Mouse (Mus musculus): Measurements from ENCODE around the gene Siah1a. TPM values are rescaled to one million over a fixed set of nuclear protein-coding genes. Genes with fewer than 3 reads are reported as not detected.

Gene Siah1a
- total and polyA plus RNA-seq, 3 experiments: 5.9 to 11.1 (median 8.0) TPM

Other genes with a start within 250 kb of the Siah1a start
- not detected in 2 replicates for gene Abcc12, start 165.2 kb downstream of the Siah1a start, total RNA-seq (2012; rRNA removed)
- not detected in 2 replicates for gene Abcc12, start 165.2 kb downstream of the Siah1a start, total RNA-seq (2014; rRNA removed)
- not detected in 2 replicates for gene Abcc12, start 165.2 kb downstream of the Siah1a start, polyA plus RNA-seq (2012; ENCODE audit: insufficient read length, low read depth)
- gene Lonp2, start 121.9 kb downstream of the Siah1a start, total RNA-seq (2012; rRNA removed): 26.4 and 28.5 TPM in 2 replicates
- 24.6 and 25.6 TPM in 2 replicates for gene Lonp2, start 121.9 kb downstream of the Siah1a start, total RNA-seq (2014; rRNA removed)
- 26.9 and 27.8 TPM in 2 replicates for gene Lonp2, start 121.9 kb downstream of the Siah1a start, polyA plus RNA-seq (2012; ENCODE audit: insufficient read length, low read depth)
- 0.13 and 0.42 TPM in 2 replicates for gene Gm10638, start 235 bp downstream of the Siah1a start, total RNA-seq (2012; rRNA removed)
- not detected in 2 replicates for gene Gm10638, start 235 bp downstream of the Siah1a start, total RNA-seq (2014; rRNA removed)
- not detected in 2 replicates for gene Gm10638, start 235 bp downstream of the Siah1a start, polyA plus RNA-seq (2012; ENCODE audit: insufficient read length, low read depth)
- 12.8 and 12.9 TPM in 2 replicates for gene N4bp1, start 139.3 kb upstream of the Siah1a start, total RNA-seq (2012; rRNA removed)
- 12.2 and 12.3 TPM in 2 replicates for gene N4bp1, start 139.3 kb upstream of the Siah1a start, total RNA-seq (2014; rRNA removed)
- 14.0 and 15.6 TPM in 2 replicates for gene N4bp1, start 139.3 kb upstream of the Siah1a start, polyA plus RNA-seq (2012; ENCODE audit: insufficient read length, low read depth)

All from CH12.LX (cell line).